Mouse (Mus musculus) megakaryocyte, embryonic 14.5 days (primary cell): Measurements from ENCODE around the gene Mad1l1. TPM values are rescaled to one million over a fixed set of nuclear protein-coding genes. Genes with fewer than 3 reads are reported as not detected.

ENCODE experiments used
- H3K27me3 ChIP-seq: replicated peaks from 2 replicates; pipeline ENCODE3; 2012; ENCODE audit warnings: inconsistent platforms
- H3K36me3 ChIP-seq: replicated peaks from 2 replicates; pipeline ENCODE3; 2012; ENCODE audit warnings: low read length, inconsistent platforms, mixed read lengths
- H3K4me1 ChIP-seq: 2 replicates; pipeline ENCODE4 v1.6.1; 2012; ENCODE audit warnings: inconsistent platforms
- H3K4me3 ChIP-seq: replicated peaks from 2 replicates; pipeline ENCODE3; 2012; ENCODE audit warnings: moderate library complexity, mild to moderate bottlenecking, inconsistent platforms
- H3K9me3 ChIP-seq: 2 replicates; pipeline ENCODE4 v1.6.1; 2012; ENCODE audit warnings: inconsistent platforms
- FLI1 ChIP-seq: IDR thresholded peaks from 2 replicates; pipeline ENCODE4 v1.6.1; 2012; ENCODE audit warnings: low read length, inconsistent platforms, mixed read lengths
- GATA1 ChIP-seq: IDR thresholded peaks from 3 replicates; pipeline ENCODE4 v1.6.1; 2012; ENCODE audit warnings: mixed read lengths, low read length, inconsistent platforms, borderline replicate concordance
- polyA plus RNA-seq: library from polyadenylated mRNA; stranded (reverse); fragments of >175 nt; gene quantifications from 2 replicates; pipeline ENCODE4 v1.2.3, GENCODE M21; 2012; ENCODE audit warnings: low replicate concordance; ENCODE audit not compliant: insufficient read depth

The Mad1l1 gene
- polyA plus RNA-seq, 1 experiment, result 10.3 TPM

GRCm38 (mm10) chr5:140127981-140128380 is 193.4 kb downstream of the Mad1l1 start:
- peaks cover 55% of the 10 kb centered on the region for H3K36me3 ChIP-seq
- peaks cover 28% of the 10 kb centered on the region for H3K4me1 ChIP-seq
- no peak for TF ChIP-seq GATA1
- no peak for TF ChIP-seq FLI1
- peaks cover 2% of the 10 kb centered on the region for H3K27me3 ChIP-seq
- no peak overlapping the region for H3K4me3 ChIP-seq
- H3K9me3 ChIP-seq, result no peaks in the 10 kb centered on the region

DNA sequence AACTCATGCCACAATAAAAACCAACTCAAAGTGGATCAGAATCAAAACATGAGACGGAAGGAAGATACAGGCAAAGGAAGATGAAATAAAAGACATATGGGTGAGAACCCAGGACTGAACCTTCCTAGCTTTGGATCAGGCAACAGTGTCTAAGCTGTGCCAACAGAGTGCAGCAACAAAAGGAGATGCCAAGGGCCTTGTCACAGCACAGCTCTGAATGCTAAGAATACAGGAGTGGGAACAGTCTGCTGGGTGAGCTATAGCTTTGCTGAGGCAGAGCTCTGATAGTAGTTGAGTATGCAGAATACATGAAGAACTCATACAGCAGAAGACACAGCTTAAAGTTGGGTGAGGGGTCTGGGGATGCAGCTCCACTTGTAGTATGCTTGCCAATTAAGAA is 196.7 kb downstream of the Mad1l1 start:
- peaks cover 34% of the 10 kb centered on the region for H3K4me1 ChIP-seq
- H3K27me3 ChIP-seq, result peaks cover 2% of the 10 kb centered on the region
- H3K36me3 ChIP-seq, result peaks cover 36% of the 10 kb centered on the region

GRCm38 (mm10) chr5:140123640-140124366 is 197.5 kb downstream of the Mad1l1 start:
- Histone ChIP-seq H3K27me3 (peaks cover 2% of the 10 kb centered on the region), H3K36me3 (peaks cover 35% of the 10 kb centered on the region), H3K9me3 (no peaks in the 10 kb centered on the region), H3K4me1 (peaks cover 30% of the 10 kb centered on the region), H3K4me3 (no peak overlapping the region)
- no peak for TF ChIP-seq GATA1
- TF ChIP-seq FLI1, result no peak

More for the DNA sequence above, 196.7 kb downstream of the Mad1l1 start:
- TF ChIP-seq GATA1, result no peak
- H3K4me3 ChIP-seq, result no peak overlapping the region
- no peaks in the 10 kb centered on the region for H3K9me3 ChIP-seq

- peaks cover 35% of the 10 kb centered on the region for H3K4me1 ChIP-seq
- peaks cover 36% of the 10 kb centered on the region for H3K36me3 ChIP-seq
Measured at GRCm38 (mm10) chr5:140123194-140123593, 198.2 kb downstream of the Mad1l1 start.

GRCm38 (mm10) chr5:140121966-140122365 is 199.4 kb downstream of the Mad1l1 start:
- Histone ChIP-seq H3K9me3 (no peaks in the 10 kb centered on the region), H3K36me3 (peaks cover 36% of the 10 kb centered on the region), H3K4me3 (no peak overlapping the region), H3K4me1 (peaks cover 44% of the 10 kb centered on the region), H3K27me3 (peaks cover 2% of the 10 kb centered on the region)
- TF ChIP-seq GATA1 (no peak), FLI1 (no peak)

More at GRCm38 (mm10) chr5:140123194-140123593, 198.2 kb downstream of the Mad1l1 start:
- Histone ChIP-seq H3K4me3 (no peak overlapping the region), H3K9me3 (no peaks in the 10 kb centered on the region), H3K27me3 (peaks cover 2% of the 10 kb centered on the region)
- no peak for TF ChIP-seq FLI1
- TF ChIP-seq GATA1, result no peak

- Histone ChIP-seq H3K4me3 (no peak overlapping the region), H3K4me1 (peaks cover 46% of the 10 kb centered on the region), H3K9me3 (no peaks in the 10 kb centered on the region), H3K27me3 (no peaks in the 10 kb centered on the region), H3K36me3 (peaks cover 61% of the 10 kb centered on the region)
- no peak for TF ChIP-seq FLI1
- no peak for TF ChIP-seq GATA1
Measured at GRCm38 (mm10) chr5:140118921-140119320, 202.4 kb downstream of the Mad1l1 start.

DNA sequence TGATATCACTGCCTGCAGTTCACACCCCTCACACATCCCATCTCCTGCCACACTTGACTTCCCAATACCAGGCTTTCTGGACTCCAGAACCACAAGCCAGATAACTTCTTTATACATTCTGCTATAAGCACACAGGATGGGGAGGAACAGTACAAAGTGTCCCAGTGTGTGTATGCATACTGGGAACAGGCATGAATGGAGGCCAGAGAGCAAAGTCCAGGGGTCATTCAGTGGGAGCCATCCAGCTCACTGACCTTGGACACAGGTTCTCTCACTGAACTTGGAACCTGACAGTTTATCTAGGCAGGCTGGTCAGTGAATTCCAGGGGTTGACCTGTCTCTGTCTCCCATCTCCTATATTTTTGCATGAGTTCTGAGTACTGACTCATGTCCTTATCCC is 203.4 kb downstream of the Mad1l1 start:
- Histone ChIP-seq H3K9me3 (no peaks in the 10 kb centered on the region), H3K36me3 (peaks cover 65% of the 10 kb centered on the region), H3K4me3 (no peak overlapping the region), H3K4me1 (peaks cover 44% of the 10 kb centered on the region), H3K27me3 (no peaks in the 10 kb centered on the region)
- TF ChIP-seq GATA1 (no peak), FLI1 (no peak)

DNA sequence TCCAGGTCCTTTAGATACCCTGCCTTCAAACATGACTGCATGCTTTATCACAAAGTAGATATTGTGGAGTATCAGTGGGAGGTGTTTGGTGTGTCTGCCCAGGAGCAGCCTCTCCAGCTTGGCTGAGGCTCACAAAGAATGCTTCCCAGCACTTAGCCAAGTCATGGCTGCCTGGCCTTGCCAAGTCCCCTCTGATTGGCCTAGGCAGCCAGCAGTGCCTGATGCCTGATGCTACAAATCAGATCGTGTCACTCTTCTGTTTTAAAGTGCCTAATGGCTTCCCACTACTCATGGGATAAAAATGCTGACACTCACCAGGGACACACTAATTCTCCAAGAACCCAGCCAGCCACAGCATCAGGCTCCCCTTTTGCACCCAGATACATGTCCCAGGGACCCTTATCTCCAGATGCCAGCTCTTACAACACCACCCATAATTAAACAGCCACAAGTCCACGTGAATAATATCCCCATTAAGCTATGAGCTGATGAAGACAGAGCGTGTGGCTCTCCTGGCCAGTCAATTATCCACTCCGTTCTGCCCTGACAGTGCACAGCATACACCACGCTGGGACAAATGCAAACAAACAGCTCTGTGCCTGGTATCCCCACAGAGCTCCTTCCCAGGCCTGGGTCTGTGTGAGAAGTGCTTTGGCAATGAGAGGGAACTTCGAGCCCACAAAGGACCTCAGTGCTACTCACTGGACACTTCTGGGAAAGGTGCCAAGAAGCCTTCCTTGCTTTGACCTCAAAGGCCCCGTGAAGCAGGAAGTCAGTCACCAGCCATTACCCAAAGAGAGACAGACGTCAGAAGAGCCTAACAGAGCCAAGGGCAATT is 205.7 kb downstream of the Mad1l1 start:
- no peak overlapping the region for H3K4me3 ChIP-seq
- no peaks in the 10 kb centered on the region for H3K27me3 ChIP-seq
- peaks cover 87% of the 10 kb centered on the region for H3K36me3 ChIP-seq
- TF ChIP-seq FLI1, result no peak
- TF ChIP-seq GATA1, result no peak
- no peaks in the 10 kb centered on the region for H3K9me3 ChIP-seq
- peaks cover 51% of the 10 kb centered on the region for H3K4me1 ChIP-seq

DNA sequence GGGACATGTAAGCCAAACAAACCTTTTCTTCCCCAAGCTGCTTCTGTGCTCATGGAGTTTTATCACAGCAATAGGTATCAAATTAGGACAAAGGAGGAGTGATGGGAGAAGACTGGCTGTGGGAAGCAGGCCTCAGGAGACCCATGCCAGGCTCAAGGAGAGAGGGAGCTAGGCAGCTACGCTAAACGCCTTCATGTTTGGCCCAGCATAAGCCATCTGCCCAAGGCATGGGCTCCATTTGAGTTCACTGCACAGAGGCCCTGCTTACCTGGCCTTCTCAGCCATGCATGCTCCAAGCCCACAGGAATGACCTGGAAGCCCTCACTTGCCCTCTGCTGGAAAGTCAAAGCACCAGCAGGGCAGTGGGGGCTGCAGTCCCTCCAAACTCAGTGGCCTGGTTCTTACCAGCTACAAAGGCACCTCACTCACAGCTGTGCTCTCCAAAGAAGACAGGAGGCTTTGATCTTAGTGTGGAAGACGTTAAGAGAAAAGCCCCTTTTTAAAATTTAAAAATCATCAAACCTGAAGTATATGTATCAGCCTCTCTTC is 206.8 kb downstream of the Mad1l1 start:
- Histone ChIP-seq H3K4me1 (peaks cover 53% of the 10 kb centered on the region), H3K4me3 (no peak overlapping the region), H3K9me3 (no peaks in the 10 kb centered on the region), H3K36me3 (peaks cover 85% of the 10 kb centered on the region), H3K27me3 (no peaks in the 10 kb centered on the region)
- TF ChIP-seq FLI1, result no peak
- no peak for TF ChIP-seq GATA1

GRCm38 (mm10) chr5:140113281-140113680 is 208.1 kb downstream of the Mad1l1 start:
- no peaks in the 10 kb centered on the region for H3K9me3 ChIP-seq
- TF ChIP-seq FLI1 (no peak), GATA1 (no peak)
- no peak overlapping the region for H3K4me3 ChIP-seq
- H3K27me3 ChIP-seq, result no peaks in the 10 kb centered on the region
- H3K36me3 ChIP-seq, result peaks cover 76% of the 10 kb centered on the region
- peaks cover 48% of the 10 kb centered on the region for H3K4me1 ChIP-seq
